Mouse (Mus musculus) brain, embryonic 18.5 days (tissue): ENCODE data around the gene Peak1.

Experiments used
- DNase-seq: peaks from one replicate; pipeline ENCODE4 v3.0.0-alpha.2; 2012; ENCODE audit warnings: low read depth, low spot score

Gene Peak1

DNA sequence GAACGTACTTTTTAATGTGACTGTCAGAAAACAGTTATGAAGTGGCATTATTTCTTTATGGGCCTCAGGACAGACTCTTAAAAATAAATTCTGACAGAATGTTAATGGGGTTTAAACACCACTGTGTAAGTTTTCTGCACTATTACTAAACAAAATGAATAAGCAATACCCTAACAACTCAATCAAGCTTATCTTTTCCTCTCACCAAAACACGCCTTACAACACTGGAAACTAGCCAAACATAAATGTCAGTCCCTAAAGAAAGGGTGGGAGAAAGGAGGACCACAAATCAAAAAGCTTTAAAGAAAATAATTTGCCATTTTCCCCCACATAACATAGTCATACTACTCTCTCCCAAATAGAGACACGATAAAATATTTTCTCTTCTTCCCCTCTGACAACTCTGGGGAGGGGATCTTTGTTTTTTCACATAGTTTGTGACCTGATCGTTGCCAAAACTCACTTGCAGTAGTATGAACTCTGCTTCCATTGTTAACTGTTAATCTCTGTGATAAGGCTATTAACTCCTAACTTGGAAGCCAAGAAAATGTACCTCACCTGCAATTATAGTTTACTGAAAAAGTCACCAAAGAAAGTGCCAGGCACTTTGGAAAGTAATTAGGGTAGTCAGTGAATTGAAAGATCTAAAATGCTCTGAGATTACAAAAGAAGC, 1.8 kb downstream of the Peak1 start:
- DNase-seq: no peak

DNA sequence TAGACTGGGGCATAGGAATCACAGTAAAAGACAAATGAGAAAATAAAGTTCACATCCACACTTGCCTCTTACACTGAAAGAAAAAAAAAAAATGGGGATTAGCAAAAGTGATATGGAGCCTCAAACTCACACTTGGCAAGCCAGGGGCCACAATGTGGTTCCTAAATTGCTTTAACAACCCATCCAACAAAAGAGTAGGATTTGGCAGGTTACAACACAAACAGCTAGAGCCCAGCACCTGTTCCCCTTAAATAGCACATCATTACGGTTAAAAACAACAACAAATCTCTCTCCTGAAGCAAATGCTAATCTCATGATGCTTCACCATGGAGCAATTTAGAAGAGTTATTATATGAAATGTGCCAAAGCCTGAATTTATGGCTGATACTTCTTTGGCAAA, 2.5 kb downstream of the Peak1 start:
- DNase-seq: no peak

DNA sequence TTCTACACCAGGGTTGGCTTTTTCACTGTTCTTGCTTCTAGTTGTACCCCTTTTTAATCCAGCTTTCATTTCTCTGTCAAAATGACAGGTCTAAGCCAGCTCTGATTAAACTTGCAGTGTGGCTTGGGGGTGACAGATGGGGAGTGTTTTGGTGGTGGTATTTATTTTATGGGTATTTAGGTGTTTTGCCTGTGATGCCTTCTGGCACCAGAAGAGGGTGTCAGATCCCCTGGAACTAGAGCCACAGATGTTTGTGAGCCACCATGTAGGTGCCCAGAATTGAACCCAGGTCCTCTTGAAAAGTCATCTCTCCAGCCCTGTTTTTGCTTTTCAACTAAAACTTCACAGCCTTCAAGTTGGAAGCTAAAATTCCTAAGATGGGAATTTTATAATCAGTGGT, 3.5 kb downstream of the Peak1 start:
- DNase-seq: no peak

DNA sequence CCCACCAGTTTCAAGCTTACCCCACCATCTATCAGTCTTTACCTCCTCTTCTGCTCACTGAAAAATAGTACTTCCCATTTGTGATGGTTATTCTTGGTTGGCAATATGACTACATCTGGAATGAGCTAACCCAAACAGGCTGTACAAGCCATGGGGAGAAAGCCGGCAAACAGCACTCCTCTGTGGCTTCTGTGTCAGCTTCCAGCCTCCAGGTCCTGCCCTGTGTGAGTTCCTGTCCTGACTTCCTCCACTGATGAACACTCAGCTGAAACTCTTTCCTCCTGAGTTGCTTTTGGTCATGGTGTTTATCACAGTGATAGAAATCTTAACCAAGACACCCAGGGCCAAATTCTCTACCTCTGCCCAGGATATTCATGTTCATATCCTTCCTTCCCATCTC, 5.2 kb downstream of the Peak1 start:
- no peak for DNase-seq

DNA sequence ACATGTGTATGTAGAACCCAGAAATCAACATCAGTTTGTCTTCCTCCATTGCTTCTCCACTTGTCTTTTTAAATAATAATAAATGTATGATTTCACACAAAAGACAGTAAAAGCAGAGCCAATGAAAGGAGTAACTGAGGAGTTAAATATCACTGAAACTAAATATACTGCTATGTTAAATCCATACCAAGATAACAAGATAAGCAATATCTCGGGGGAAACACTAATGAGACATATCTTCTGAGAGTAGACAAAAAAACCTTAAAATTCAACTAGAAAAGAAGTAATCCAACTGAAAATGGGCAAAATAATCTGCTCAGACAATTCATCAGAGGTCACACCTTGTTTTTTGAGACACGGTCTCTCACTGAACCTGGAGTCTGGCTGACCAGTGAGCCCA, 7.9 kb downstream of the Peak1 start:
- DNase-seq: no peak

DNA sequence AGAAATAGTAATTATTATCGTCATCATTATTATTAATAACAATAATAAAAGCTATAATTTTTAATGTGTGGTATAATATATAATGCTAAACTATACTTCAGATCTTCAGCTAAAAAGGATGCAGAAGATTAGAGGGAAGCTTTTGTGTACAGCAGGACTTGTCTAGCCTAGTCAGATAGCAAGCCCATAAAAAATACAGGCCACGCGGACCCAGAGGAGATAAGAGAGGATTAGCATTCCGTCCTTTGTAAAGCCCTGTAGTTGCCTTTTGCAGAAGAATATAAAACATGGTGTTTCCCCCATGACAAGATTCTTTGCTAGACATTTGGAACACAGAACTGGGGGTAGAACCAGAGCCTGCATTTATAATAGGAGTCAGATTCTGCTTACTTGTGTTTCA, 13.2 kb downstream of the Peak1 start:
- no peak for DNase-seq

DNA sequence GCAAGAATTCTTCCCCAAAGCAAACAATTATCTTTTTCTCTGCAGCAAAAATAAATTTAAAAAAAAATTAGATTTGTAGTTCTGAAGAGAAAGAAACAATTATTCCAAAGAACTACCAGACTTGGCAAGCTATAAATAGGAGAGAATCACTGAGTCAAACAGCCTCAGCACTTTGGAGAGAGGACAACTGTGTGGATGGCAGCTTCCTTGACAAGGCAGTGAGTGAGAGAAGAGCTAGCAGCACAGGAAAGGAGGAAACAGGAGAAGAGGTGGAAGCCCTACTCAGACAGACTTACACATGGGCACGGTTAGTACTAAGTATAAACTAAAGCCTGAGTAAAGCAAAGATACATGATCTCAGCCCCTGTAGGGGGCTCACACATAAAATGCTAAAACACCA, 21.6 kb downstream of the Peak1 start:
- no peak for DNase-seq

DNA sequence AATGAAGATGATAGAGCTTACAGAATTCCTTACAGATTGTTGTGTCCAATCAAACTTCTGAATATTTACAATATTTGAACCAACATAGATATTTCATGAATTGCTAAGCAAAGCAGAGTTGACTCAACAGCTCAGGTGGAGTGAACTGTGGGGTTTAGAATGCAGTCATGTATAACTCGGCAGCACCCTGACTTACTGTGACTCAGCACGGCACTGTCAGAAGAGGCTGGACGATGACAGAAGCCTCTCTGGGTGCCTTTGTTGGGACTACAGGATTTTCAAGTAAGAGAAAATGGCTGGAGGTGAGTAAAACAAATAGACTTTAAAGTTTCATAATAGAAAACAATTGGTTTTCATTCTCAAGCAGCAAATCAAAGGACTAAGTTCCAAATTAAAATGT, 25.0 kb downstream of the Peak1 start:
- DNase-seq: no peak

DNA sequence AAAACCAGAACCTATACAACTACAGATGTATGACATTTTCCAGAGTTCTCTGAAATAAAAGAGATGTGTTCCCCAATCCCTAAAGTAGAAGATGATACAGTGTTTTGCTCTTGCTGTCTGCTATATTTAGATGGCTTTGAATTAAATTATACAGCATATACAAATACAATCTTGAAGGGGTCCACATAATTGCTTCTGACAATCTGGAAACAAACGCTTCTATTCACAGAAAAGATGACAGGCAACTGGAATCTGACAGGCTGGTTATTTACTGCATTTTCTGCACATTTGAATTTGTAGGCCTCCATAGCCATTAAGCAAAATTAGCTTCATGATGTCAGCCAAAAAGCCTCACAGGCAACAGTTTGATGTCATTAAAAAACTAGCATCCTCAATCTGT, 35.1 kb downstream of the Peak1 start:
- DNase-seq: peak; percentile 40

DNA sequence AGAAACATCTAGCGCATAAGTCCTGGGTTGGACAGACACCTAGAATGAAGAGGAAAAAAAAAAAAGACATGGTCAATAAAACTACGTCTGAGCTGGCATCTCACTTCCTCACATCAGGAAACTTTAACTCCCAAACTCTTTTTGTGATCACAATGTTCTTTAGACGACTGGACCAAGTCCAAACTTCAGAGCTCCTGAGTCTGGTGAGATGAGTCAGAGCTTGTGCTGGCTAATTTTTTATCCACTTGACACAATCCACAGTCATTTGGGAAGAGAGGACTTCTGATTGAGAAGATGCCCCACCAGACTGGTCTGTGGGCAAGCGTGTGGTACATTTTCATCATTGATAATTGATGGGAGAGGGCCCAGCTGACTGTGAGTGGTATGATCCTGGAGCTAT, 43.5 kb downstream of the Peak1 start:
- DNase-seq: no peak

DNA sequence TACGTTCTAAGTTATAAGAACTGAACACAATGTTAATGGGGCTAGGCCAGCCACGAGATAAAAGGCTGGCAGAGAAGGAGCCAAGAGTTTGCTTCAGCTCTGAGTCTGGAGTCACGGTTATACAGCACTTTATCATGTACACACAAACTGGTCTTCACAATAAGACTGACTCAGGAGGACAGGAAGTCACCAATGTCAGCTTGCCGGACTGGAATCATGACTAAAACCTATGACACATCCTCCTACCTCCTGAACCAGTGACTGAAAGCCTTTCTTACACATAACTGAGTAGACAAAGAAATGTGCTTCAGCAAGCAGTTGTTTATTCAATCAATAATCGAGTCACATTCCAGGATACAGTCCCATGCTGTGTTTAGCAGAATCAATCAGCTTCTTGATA, 47.2 kb downstream of the Peak1 start:
- no peak for DNase-seq

DNA sequence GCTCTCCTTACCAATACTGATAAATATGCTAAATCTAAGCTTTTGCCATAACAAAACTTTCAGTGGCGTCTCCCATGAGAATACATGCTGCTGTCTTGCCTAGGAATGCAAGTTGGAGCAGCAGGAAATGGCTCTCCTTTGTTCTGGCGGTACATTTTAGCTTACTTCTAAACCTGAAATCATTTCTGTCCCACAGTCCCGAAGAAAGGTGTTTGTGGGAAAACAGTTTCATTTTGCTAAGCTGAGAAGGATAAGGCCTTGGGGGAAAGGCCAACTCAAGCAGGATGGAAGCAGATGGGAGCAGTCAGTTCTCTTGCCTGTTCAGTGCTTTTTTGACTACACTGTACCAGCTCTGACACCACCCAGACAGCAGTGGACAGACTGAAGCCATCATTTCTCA, 49.1 kb downstream of the Peak1 start:
- no peak for DNase-seq

DNA sequence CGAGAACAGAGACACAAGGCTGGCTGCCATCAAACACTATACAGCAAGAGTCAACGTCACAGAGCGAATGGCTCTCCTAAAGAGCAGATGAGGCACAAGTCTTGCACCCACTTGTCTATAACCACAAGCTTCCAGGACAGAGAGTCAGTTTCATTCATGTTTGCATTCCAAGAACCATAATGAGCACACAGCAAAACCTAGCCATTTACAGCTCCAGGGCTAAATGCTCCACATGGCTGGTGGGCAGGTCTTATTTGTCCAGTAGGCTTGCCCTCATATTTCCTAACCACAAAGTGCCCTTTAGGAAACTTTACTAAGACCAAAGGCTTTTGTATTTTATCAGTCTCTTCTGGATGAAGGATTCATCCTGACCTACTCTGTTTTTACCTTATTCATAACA, 54.6 kb downstream of the Peak1 start:
- no peak for DNase-seq

DNA sequence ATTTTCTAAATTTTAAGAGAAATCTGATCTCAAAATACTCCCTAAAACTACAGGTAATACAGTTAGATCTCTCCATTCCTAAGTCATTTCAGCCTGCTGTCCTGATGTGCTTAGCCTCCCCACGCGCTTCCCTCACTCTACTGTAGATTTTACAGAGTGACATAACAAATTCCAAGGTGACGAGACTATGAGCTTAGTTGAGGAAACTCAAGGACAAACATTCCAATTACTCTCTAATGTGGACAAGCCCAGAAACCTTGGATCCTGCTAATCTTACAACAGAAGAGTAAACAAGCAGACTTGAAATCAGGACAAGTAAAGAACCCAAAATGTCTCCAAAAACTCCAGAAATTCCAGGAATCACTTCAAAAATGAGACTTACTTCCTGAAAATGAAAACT, 58.6 kb downstream of the Peak1 start:
- DNase-seq: no peak

DNA sequence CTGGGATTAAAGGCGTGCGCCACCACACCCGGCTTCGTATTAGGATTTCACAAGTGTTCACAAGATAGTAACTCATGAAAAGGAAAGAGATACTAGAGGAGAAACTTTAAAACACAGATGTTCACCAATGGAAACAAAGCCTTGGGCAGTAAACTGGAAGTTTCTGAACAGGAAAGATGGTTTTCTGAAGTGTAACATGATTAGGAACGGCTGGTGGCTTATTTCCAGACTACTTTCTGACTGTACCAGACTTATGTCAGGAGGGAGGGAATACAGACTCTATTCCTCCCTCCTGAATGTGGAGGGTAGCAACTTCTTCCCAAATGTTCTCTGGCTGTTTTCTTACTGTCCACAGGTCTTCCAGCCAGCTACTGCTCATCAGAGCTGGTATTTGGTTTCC, 62.7 kb downstream of the Peak1 start:
- no peak for DNase-seq

DNA sequence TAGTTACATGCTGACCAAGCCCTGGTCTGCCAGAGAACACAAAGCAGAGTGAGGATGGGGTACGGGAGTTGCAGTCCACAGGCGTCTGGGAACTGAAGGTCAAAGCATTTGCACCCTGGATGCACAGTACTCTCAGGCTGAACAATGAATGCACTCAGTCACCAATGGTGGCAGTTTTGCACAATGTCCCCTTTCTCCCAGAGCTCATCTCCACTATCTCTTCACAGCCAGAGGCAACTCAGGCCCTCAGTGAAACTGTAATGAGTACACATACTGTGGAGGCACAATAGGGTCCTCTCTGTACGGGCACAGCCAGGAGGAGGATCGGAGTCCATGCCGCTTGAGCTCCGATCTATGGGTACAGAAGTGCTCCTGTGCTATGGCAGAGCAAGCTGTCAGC, 71.5 kb downstream of the Peak1 start:
- no peak for DNase-seq

DNA sequence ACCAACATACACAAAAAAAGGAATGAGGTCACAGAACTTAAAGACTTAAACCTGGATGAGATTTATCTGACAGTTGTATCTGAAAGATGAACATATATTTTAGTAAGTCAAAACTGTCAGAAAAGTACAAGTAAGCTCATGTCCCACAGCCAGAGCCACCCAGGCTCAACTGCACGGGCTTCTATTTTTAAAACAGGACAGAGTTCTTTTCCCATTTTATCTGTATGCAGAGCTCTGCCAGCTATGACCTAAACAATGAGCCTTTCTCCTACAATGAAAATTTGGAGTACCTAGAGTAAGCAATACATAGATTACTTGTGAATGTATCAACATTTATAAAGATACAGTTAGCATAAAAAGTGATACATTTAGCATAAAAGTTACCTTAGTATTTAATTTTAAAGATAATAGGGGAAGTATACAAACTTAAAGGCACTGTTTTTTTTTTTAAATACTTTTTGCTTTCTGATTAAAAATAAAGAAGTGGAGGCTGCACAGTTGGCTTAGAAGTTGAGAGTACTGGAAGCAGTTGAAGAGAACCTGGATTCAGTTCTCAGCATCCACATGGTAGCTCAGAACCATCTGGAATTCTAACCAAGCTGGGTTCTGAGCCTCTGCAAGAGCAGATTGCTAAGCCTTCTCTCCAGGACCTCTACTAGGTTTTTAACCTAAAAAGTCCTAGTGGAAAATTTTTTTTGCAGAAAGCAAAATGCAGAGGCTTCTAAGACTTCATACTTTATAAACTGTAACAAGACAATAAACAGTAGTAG, 78.3 kb downstream of the Peak1 start:
- DNase-seq: no peak

DNA sequence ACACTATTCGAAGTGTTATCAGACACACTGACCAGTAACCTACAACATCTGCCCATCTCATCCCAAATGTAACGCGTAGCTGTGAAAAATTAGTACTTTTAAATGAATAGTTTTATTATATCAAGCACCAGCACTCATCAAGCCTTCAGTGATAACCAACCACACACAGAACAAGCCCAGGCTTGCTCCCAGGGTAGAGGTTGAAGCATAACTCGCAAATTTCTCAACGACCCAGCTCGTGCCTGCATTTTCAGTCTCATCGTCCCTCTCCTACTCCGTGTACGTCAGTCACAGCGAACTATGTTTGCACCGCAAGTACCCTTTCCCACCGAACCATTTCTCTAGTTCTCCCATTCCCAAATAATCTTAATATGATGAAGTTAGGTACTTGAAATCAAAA, 83.5 kb downstream of the Peak1 start:
- DNase-seq: no peak

DNA sequence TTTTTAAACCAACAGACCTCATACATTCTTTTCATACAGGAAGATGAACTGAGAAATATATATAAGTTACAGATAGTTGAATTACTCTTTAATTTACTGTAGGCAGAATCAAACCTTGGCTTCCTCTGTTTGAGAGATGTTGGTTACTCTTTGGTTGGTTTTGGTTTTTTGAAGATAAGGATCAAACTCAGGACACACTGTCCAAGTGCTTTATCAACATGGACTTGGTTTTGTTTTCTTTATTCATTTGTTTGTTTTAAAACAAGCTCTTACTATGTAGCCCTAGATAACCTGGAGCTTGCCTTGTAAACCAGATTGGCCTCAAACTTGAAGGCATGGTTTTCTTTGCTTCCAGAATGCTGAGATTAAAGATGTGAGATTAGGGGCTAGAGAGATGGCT, 85.1 kb downstream of the Peak1 start:
- no peak for DNase-seq

DNA sequence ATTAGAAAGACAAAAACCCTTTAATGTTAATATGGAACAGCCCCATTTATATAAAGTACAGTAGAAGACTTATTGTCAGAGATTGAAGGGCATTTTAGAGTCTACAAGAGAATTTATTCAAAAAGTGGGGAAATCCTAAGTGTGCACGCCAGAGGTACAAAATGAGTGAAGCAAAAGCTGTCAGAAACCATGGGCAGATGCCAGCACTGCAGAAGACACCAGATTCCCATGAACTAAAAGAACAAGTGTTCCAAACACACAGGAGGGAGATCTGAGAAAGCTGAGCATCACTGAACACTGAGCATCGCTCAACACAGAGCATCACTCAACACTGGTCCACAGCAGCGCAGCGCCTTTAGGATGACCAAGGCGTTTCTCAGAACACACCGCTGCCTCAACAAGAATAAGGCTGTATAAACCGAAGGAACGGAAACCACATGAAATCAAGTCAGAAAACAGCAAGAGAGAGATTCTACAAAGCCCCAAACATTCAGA, 91.3 kb downstream of the Peak1 start:
- no peak for DNase-seq

DNA sequence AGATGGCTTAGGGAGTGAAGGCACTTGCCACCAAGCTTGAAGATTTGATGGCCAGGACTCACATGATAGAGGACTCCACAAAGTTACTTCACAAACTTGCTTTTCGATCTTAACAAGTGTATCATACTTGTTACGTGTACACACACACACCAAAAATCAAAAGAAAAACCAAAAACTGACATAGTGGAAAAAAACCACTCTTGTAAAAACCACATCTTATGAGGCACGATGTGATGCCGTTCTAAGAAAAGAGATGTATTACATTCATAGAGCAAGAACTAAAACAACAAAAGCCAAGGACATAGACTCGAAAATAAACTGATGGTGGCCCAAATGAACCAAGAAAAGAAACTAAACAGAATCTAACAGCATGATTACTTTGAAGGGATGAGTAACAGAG, 92.1 kb downstream of the Peak1 start:
- no peak for DNase-seq

DNA sequence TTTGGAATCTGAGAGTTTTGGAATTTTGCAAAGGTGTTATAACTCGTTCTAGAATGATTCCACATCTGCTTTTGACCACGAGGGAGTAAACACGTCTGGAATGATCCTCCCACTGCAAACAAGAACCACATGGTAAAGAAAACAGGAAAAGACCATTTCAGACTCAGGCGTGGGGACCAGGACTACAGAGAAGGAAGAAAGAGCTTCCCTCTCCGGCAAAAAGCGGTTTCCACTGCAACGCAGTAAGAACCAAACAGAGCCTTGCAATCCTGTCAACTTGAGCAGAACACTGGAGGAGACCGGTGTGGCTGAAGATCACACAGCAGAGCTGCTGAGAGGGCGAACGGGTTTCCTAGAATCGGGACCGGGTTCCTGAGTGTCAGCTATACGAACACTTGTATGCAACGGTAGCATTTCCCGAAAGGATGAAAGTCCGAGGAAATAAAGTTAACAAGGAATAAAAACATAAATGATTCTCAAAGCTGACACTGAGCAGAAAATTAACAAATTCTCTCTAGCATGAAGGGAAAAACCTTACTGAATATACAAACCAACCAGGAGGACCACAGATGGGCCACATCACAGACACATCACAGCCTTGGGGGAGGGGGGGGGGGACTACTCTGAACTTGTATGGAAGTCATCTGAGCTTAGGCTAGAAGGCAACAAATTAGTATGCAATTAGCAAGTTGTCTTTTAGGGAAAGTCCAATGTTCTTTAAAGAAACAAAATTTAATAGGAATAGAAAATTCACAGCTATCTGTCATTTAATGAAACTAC, 93.1 kb downstream of the Peak1 start:
- DNase-seq: no peak

DNA sequence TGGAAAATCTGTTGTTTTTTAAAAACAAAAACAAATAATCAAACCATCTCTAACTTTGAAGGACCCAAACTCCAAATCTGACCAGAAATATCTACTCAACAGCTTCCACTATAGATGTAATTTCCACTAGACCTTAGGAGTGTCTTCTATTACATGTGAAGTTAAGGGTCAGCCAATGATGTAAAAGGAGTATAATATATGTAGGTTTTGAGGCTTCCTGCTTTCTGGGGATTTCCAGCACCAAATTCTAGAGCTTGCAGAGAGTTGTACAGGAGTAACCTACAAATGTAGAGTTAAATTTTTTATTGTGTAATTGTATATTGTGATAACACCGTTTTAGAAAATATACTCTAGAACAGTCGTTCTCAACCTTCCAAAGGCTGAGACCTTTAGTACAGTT, 96.6 kb downstream of the Peak1 start:
- DNase-seq: no peak
